Mouse (Mus musculus) forebrain, embryonic 14.5 days (tissue): Measurements from ENCODE around the gene Umad1. TPM values are rescaled to one million over a fixed set of nuclear protein-coding genes. Genes with fewer than 3 reads are reported as not detected.

Experiments
- ATAC-seq: fragments of 200-750 bp; cut with Nextera tagmentation; 2 replicates; pipeline ENCODE4 v1.8.0; 2017; ENCODE audit warnings: mild to moderate bottlenecking, moderate library complexity
- DNase-seq: peaks from one replicate; pipeline ENCODE4 v3.0.0-alpha.2; 2015; ENCODE audit warnings: low spot score
- H3K27ac ChIP-seq: fragments of 300-500 bp; sonication (generic); 2 replicates; pipeline ENCODE4 v1.5.1; 2014; ENCODE audit warnings: low read depth, mild to moderate bottlenecking, control low read depth, low read length, moderate library complexity
- H3K27me3 ChIP-seq: fragments of 300-500 bp; sonication (generic); replicated peaks from 2 replicates; pipeline ENCODE4 v1.6.1; 2014; ENCODE audit warnings: low read length, control low read depth, mixed read lengths; ENCODE audit not compliant: control insufficient read depth, insufficient read depth
- H3K36me3 ChIP-seq: fragments of 300-500 bp; sonication (generic); 2 replicates; pipeline ENCODE4 v1.6.1; 2014; ENCODE audit warnings: low read length, control low read depth; ENCODE audit not compliant: control insufficient read depth, insufficient read depth
- H3K4me1 ChIP-seq: fragments of 300-500 bp; sonication (generic); 2 replicates; pipeline ENCODE4 v1.6.1; 2014; ENCODE audit warnings: antibody characterized with exemption, low read length, control low read depth; ENCODE audit not compliant: control insufficient read depth, insufficient read depth
- H3K4me2 ChIP-seq: fragments of 300-500 bp; sonication (generic); 2 replicates; pipeline ENCODE4 v1.6.1; 2014; ENCODE audit warnings: mild to moderate bottlenecking, control low read depth, low read length
- H3K4me3 ChIP-seq: fragments of 300-500 bp; sonication (generic); 2 replicates; pipeline ENCODE4 v1.5.1; 2014; ENCODE audit warnings: low read depth, low read length, control low read depth
- H3K9ac ChIP-seq: fragments of 300-500 bp; sonication (generic); 2 replicates; pipeline ENCODE4 v1.6.1; 2014; ENCODE audit warnings: mild to moderate bottlenecking, low read length, control low read depth, moderate library complexity
- H3K9me3 ChIP-seq: fragments of 300-500 bp; sonication (generic); replicated peaks from 2 replicates; pipeline ENCODE4 v1.6.1; 2016; ENCODE audit warnings: low read length, control low read depth, mixed read lengths; ENCODE audit not compliant: control insufficient read depth
- WGBS: fragments of 180-500 bp; shearing (Covaris S2); extraction: QIAGEN DNeasy Blood & Tissue Kit; methylation state at CpG from one replicate; pipeline ENCODE4 v1.1.7; 2014; 5-methylcytosine and 5-hydroxymethylcytosine counted together
- polyA plus RNA-seq: library from polyadenylated mRNA; unstranded; fragments of >200 nt; fragmentation: Nextera tagmentation; extraction: Ambion mirVana; gene quantifications from 2 replicates; pipeline ENCODE4 v1.2.1, GENCODE M21; 2014

The Umad1 gene
- polyA plus RNA-seq, 1 experiment from 2014 or later: 40.6 TPM

- Histone ChIP-seq H3K4me1 (no peaks in the 10 kb centered on the region), H3K9ac (no peak overlapping the region), H3K27ac (no peak overlapping the region), H3K4me2 (no peak overlapping the region), H3K9me3 (no peaks in the 10 kb centered on the region), H3K4me3 (no peak overlapping the region), H3K36me3 (no peaks in the 10 kb centered on the region), H3K27me3 (no peaks in the 10 kb centered on the region)
- DNase-seq: peak; percentile 75
- 2% methylated on average over 2 of the region's 2 CpGs for WGBS
- peak; percentile 84 for ATAC-seq
Measured at GRCm38 (mm10) chr6:8368198-8368864, 109.2 kb downstream of the Umad1 start.

- H3K4me1 ChIP-seq: no peaks in the 10 kb centered on the region
Measured at GRCm38 (mm10) chr6:8370624-8371023, 111.5 kb downstream of the Umad1 start.

GRCm38 (mm10) chr6:8373051-8373450 lies 114.0 kb downstream of the Umad1 start:
- DNase-seq: no peak
- 12% methylated on average over 2 of the region's 2 CpGs for WGBS
- Histone ChIP-seq H3K27ac (no peak overlapping the region), H3K9me3 (no peaks in the 10 kb centered on the region), H3K9ac (no peak overlapping the region), H3K4me3 (no peak overlapping the region), H3K4me2 (no peak overlapping the region), H3K4me1 (no peaks in the 10 kb centered on the region), H3K27me3 (no peaks in the 10 kb centered on the region), H3K36me3 (no peaks in the 10 kb centered on the region; the same call in 1 of the 2 replicates)
- ATAC-seq: no peak

More at GRCm38 (mm10) chr6:8370624-8371023, 111.5 kb downstream of the Umad1 start:
- no peak overlapping the region for H3K4me2 ChIP-seq
- ATAC-seq (no peak), DNase-seq (no peak)
- no peak overlapping the region for H3K27ac ChIP-seq
- H3K9me3 ChIP-seq: no peaks in the 10 kb centered on the region
- no peaks in the 10 kb centered on the region for H3K27me3 ChIP-seq
- H3K4me3 ChIP-seq: no peak overlapping the region
- WGBS: 85% methylated on average over 3 of the region's 3 CpGs
- no peak overlapping the region for H3K9ac ChIP-seq
- H3K36me3 ChIP-seq: no peaks in the 10 kb centered on the region

DNA sequence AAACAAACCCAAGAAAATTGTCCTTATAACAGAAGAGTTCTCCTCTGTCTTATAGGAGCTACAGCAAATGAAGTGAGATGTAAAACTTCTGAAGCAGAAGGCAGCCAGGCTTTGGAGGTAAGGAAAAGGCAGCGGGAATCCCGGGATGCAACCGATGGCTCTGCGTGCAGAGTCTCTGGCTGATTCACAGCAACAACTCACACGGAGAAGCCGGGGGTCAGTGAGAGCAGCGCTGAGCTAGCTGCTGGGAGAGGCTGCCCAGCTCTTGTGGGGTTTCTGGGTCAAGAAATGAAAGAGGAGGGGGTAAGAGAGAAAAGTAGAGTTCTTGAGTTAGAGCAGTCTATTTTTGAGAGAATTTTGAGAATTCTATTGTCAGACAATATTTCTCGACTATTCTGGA lies 114.8 kb downstream of the Umad1 start:
- Histone ChIP-seq H3K27me3 (no peaks in the 10 kb centered on the region), H3K9me3 (no peaks in the 10 kb centered on the region), H3K27ac (no peak overlapping the region), H3K9ac (no peak overlapping the region), H3K4me1 (no peaks in the 10 kb centered on the region), H3K36me3 (no peaks in the 10 kb centered on the region; the same call in 1 of the 2 replicates), H3K4me2 (no peak overlapping the region), H3K4me3 (no peak overlapping the region)
- 40% methylated on average over 8 of the region's 8 CpGs for WGBS
- peak; percentile 50; the same call in 1 of the 2 replicates for ATAC-seq
- no peak for DNase-seq

- Histone ChIP-seq H3K27me3 (no peaks in the 10 kb centered on the region), H3K27ac (no peak overlapping the region), H3K4me3 (no peak overlapping the region), H3K4me1 (no peaks in the 10 kb centered on the region), H3K36me3 (no peaks in the 10 kb centered on the region; the same call in 1 of the 2 replicates), H3K4me2 (no peak overlapping the region), H3K9me3 (no peaks in the 10 kb centered on the region), H3K9ac (no peak overlapping the region)
- 41% methylated on average over 6 of the region's 6 CpGs for WGBS
- DNase-seq: no peak
- ATAC-seq: peak; percentile 54; the same call in 1 of the 2 replicates
Measured at GRCm38 (mm10) chr6:8374290-8374689, 115.2 kb downstream of the Umad1 start.

DNA sequence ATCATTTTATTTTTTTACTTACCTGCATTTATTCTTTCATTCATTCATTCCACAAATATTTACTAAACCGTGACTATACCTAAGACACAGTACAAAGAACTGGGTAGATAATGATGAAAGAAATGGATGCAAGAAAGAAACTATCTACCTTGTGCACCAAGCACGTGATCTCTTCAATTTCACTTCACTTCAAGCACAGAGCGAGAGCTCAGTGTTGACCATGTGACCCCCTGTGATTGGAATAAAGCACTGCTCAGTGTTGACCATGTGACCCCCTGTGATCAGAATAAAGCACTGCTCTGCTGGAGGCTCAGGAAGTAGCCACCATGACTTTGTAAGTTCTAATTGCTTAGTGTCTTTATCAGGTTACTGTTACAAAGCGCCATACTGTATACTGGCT lies 115.6 kb downstream of the Umad1 start:
- 77% methylated on average over 4 of the region's 4 CpGs for WGBS
- ATAC-seq: peak; percentile 52; the same call in 1 of the 2 replicates

DNA sequence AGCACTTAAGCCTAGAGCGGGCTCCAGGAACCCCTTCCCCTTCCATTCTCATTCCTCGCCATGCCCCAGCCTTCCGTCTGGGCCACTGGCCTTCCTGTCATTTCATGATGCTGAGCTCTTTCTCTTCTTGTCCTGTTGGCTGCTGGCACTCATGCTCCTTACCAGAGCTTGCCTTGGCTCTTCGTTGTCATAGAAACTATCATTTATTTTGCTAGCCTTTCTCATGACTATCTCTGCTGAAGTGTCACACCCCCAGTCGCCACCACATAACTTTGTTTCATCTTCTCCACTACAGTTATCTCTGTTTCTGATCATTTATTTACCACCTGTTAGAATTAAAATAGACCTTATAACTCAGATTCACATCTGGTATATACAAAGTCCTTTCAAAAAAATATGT lies 117.3 kb downstream of the Umad1 start:
- no peak overlapping the region for H3K27ac ChIP-seq
- H3K4me1 ChIP-seq: no peaks in the 10 kb centered on the region
- WGBS: 95% methylated on average over 5 of the region's 5 CpGs
- DNase-seq: no peak
- no peaks in the 10 kb centered on the region; the same call in 1 of the 2 replicates for H3K36me3 ChIP-seq
- no peak overlapping the region for H3K4me2 ChIP-seq
- no peaks in the 10 kb centered on the region for H3K9me3 ChIP-seq
- H3K27me3 ChIP-seq: no peaks in the 10 kb centered on the region
- ATAC-seq: no peak
- no peak overlapping the region for H3K9ac ChIP-seq
- no peak overlapping the region for H3K4me3 ChIP-seq

More for the DNA sequence above, 115.6 kb downstream of the Umad1 start:
- H3K27me3 ChIP-seq: no peaks in the 10 kb centered on the region
- H3K4me1 ChIP-seq: no peaks in the 10 kb centered on the region
- no peak overlapping the region for H3K4me2 ChIP-seq
- H3K4me3 ChIP-seq: no peak overlapping the region
- no peak overlapping the region for H3K27ac ChIP-seq
- DNase-seq: no peak
- H3K9ac ChIP-seq: no peak overlapping the region
- H3K9me3 ChIP-seq: no peaks in the 10 kb centered on the region
- no peaks in the 10 kb centered on the region; the same call in 1 of the 2 replicates for H3K36me3 ChIP-seq

DNA sequence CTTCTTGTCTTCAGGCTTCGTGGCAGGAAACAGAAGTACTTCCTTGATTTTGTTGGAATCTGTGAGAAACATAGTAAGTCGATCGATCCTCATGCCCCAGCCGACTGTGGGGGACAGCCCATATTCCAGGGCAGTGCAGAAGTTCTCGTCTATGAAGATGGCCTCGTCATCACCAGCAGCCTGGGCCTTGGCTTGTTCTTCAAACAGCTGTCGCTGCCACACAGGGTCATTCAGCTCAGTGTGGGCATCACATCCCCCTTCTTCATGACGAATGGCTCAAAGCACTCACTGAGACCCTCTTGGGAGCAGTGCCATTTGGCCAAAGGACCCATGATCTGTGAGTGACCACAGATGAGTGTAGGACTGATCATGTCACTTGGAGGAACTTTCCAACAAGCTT lies 118.6 kb downstream of the Umad1 start:
- ATAC-seq (no peak), DNase-seq (no peak)
- H3K4me1 ChIP-seq: no peaks in the 10 kb centered on the region
- no peak overlapping the region for H3K4me3 ChIP-seq
- no peaks in the 10 kb centered on the region for H3K9me3 ChIP-seq
- H3K27ac ChIP-seq: no peak overlapping the region
- no peaks in the 10 kb centered on the region for H3K27me3 ChIP-seq
- no peaks in the 10 kb centered on the region; the same call in 1 of the 2 replicates for H3K36me3 ChIP-seq
- H3K9ac ChIP-seq: no peak overlapping the region
- H3K4me2 ChIP-seq: no peak overlapping the region
- 94% methylated on average over 8 of the region's 8 CpGs for WGBS

GRCm38 (mm10) chr6:8389307-8389706 lies 130.2 kb downstream of the Umad1 start:
- H3K4me2 ChIP-seq: no peak overlapping the region
- DNase-seq (no peak), ATAC-seq (no peak)
- H3K4me1 ChIP-seq: no peaks in the 10 kb centered on the region
- 98% methylated on average over 2 of the region's 2 CpGs for WGBS
- H3K27ac ChIP-seq: no peak overlapping the region
- no peaks in the 10 kb centered on the region for H3K36me3 ChIP-seq
- H3K9me3 ChIP-seq: no peaks in the 10 kb centered on the region
- H3K27me3 ChIP-seq: no peaks in the 10 kb centered on the region
- no peak overlapping the region for H3K9ac ChIP-seq
- H3K4me3 ChIP-seq: no peak overlapping the region
